Mouse (Mus musculus) spleen, postnatal 14 days (tissue): ENCODE data around the gene Ccdc96.

Source experiments
- DNase-seq, 2 experiments: peaks; one replicate each; pipeline ENCODE4 v3.0.0; 2021 to 2022; ENCODE audit warnings: low spot score in 2 of 2

Ccdc96 gene

DNA sequence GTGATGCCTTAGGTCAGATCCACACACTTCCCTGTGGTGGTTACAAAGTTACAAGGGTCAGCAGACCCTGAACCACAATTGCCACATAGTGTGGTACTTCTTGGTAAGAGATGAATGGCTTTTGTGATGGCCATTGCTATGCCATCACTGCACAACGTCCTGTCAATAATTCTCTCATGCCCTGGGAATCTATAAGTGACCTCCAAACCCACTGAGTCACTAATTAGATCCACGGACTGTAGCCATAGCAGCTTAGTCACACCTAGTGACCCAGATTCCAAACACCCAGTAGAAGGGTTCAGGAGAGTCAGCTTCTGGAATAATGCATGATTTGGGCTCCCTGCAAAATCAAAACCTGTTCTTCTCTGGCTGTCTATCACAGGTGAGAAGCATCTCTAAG is 40.8 kb downstream of the Ccdc96 start:
- no peak for DNase-seq

DNA sequence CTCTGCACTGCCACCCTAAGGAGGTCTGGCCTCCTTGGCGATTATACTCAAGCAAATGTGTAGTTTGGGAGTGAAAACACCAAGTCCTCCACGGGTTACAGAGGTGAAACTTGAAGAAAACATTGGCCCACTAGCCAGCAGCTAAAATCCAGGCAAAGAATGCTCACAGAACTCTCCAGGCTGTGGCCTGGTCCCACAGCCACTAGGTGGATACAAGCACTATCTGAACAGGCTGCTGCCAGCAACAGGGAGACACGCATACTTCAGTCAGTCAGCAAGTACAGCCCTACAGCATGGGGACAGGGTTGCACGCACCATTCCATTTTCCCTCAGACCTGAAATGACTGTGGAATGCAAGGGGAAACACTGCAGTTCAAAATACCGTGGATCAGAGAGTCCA is 41.9 kb downstream of the Ccdc96 start:
- peak in 1 of 2 experiments; percentile 14 for DNase-seq

DNA sequence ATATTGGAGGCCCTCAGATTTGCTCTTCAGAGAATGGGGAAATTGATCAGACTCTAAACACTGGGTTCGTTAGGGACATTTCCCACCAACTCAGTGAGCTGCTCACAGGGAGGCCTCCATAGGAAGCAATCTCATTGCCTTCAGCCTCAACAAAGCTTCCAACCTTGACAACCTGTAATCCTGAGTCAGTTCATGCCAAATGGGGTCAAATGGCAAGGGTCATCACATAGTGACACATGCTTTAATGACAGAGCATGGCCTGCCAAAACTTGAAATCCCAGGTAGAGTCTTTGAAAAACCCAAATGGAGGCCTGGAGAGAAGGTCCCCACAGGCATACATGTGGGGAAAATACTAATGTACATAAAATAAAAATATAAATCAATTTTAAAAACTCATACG is 42.5 kb downstream of the Ccdc96 start:
- no peak for DNase-seq

DNA sequence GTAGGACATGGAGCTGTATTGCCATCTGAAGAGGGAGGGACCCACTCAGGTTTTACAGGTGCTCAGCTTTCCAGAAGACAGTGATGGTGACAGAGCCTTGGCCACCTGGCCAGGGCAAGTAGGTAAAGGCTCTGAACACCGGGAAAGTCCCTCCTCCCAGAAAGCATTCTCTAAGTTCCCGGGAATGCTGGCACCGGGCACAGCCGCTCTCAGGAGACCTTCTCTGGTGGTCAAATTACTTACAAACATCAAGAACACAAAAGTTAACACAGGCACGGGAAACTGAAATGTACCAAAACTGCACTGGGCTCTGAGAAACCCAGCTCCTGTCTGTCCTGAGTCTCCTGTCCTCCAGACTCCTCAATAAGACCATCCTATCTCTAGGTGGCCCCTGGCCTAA is 45.3 kb downstream of the Ccdc96 start:
- DNase-seq = no peak

DNA sequence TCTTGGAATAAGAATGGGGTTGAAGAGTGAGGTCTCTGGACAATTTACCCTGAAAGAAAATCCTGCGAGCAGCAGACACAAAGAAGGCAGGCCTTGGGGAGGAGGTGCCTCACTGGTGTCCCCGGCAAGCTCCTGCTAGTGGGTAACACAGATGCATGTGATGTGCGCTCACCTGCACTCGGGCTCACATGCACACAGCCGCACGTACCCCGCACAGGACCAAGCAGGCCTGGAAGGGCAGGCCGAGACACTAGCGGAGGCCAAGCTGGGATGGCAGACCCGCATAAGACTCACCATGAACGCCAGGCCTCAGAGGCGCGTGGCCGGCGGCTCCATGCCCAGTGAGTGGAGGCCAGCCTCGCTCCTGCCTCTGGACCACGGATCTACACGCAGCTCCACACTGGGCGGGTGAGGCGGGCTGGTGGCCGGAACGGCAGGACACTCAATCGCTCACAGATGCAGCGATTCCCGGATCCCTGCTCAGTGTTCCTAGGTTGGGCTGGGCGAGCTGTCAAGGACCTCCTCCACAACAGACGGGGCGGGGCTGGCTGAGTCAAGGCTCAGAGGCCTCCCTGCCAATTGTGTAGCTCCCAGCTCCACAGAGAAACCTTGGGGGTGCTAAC is 45.9 kb downstream of the Ccdc96 start:
- DNase-seq = peak; percentile 66 to 71

DNA sequence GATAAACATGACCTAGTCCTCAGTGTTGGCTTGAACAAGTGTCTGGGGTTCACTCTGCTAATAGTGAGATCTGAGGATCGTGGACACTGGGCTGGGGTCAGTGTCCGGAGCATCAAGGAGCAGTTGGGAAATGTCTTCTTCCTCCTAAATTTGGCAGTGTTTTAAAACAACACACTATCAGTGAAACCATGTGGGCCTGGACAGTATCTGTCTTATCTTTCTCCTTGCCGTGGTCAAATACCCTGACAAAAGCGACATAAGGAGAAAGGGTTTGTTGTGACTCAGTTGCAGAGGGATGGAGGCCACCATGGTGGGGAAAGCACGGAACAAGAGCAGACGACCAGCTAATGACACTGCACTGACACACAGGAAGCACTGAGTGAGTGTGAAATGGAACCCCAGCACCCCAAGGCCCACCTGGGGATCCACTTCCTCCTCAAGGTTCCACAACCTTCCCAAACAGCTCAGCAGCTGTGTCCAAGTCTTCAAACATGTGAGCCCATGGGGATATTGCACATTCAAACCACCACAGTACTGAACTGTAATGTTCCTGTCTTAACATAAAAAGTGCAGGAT is 50.2 kb downstream of the Ccdc96 start:
- DNase-seq = peak in 1 of 2 experiments; percentile 14

DNA sequence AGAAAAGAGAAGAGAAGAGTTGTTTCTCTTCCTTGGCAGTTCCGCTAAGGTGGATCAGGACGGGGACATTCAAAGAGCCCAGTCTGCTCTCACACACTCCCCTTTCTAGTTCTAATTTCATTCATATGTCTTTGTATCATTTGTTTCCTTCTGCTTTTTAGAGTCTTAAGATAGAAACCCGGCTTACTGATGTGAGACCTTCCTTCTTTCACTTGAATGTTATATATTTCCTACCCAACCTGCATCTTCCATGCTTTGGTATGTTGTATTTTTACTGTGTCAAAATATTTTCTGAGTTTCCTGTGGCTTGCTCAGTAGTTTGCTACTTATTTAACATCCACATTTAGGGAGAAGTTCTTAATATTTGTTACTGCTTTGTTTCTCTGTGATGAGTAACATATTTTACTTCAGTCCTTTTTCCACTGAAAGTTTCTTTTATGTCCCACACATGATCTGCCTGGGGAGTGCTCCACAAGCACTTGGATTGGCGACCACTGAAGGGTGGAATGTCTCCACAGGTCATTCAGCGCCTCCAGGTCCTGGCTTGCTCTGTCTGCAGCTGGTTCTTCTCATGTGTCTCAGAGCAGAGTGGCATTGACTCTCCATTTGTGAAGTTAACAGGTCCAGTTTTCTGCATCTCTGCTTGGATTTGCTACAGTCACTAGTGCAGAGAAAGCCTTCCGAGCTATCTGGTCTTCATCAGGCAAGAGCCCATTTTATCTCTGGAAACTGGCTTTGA is 51.2 kb downstream of the Ccdc96 start:
- DNase-seq = no peak

DNA sequence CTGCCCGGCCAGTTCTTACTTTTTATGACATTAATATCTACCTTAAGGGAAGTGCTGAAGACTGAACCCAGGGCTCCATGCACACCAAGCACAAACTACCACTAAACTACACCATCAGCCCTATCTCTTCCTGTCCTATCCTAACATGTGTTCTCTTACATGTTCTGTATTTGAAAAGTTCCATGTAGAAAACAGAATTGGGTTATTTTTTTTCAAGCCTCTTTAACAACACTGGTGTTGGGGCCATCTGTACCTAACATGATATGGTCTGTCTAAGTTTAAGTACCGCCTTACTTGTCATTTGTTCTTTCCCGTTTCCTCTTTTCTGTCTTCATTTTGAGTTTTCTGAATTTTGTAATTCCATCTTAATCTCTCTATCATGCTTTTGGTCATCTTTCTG is 52.0 kb downstream of the Ccdc96 start:
- DNase-seq = no peak
